Mouse (Mus musculus) heart, postnatal 0 days (tissue): ENCODE measurements around the gene Anxa3.

Experiments
- CTCF ChIP-seq: IDR thresholded peaks from 2 replicates; pipeline ENCODE4 v1.5.1; 2016; ENCODE audit warnings: antibody characterized with exemption, control low read depth, low read depth
- EP300 ChIP-seq: IDR thresholded peaks from 2 replicates; pipeline ENCODE4 v1.6.1; 2016; ENCODE audit warnings: antibody characterized with exemption, low read depth

GRCm38 (mm10) chr5:96881613-96882012 is 88.5 kb downstream of the Anxa3 start:
- no peak for TF ChIP-seq EP300
- no peak for TF ChIP-seq CTCF
